Mouse (Mus musculus) thymus, adult 2 months (tissue): ENCODE measurements at regions not wholly inside any gene's neighbourhood (a gene's known extent, or its start where the extent isn't known, plus 50 kb on each side); places are given as distances from the start of the nearest gene placed in this dataset.

Experiments used
- CTCF ChIP-seq: fragments of 200-500 bp; IDR thresholded peaks from 2 replicates; pipeline ENCODE4 v1.5.1; 2012; ENCODE audit warnings: mild to moderate bottlenecking, control low read depth, low read length, moderate library complexity, borderline replicate concordance; ENCODE audit not compliant: control insufficient read depth, poor library complexity, insufficient read depth; ENCODE audit errors: extremely low read depth
- POLR2A ChIP-seq: fragments of 200-500 bp; IDR thresholded peaks from 2 replicates; pipeline ENCODE4 v1.6.1; 2012; ENCODE audit warnings: mild to moderate bottlenecking, low read length, control low read depth, moderate library complexity; ENCODE audit not compliant: control insufficient read depth, poor library complexity, insufficient read depth; ENCODE audit errors: extremely low read depth

GRCm38 (mm10) chr10:26560456-26560855 is 184.7 kb upstream of the L3mbtl3 start:
- no peak for TF ChIP-seq CTCF
- TF ChIP-seq POLR2A, result no peak
